9 mouse cellular contexts compared by ENCODE assay signal in the genomic region with DNA sequence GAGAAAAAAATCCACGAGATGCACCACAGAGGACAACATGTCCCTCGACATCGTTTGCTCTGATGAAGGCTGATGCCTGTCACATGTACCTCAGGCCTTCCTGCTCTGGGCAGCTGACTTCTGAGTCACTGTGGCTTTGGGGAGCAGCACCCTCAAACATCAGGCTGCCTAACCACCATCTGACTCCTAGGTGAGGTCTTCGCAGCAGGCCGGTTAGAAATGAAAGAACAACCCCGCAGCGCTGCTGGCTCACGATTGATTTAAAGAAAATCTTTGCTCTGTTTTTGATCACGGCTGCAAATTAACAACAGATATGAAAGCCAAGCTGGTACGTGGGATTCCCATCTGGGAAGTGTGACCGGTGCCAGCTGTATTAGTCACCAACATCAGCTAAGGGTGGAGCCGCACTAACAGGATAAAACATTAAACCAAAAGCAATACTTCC. TPM values are rescaled to one million over a fixed set of nuclear protein-coding genes. Genes with fewer than 3 reads are reported as not detected.
DNase-seq lines count a peak whose midpoint lies in the region; ATAC-seq and TF ChIP-seq lines count a peak whose summit lies in the region.
"Had no signal": no experiment of that assay in that cellular context is flagged by ENCODE, and none has a peak within 500 bp of the region (broad histone marks: within the 10 kb centered on the region; RNA-seq: fewer than 3 reads in every experiment).

No protein-coding gene starts in this region.

- no peaks in the 10 kb centered on the region for H3K36me3 ChIP-seq in C2C12 (ENCODE audit: control insufficient read depth, insufficient read depth)
- no peaks in the 10 kb centered on the region for H3K36me3 ChIP-seq in hindbrain, embryonic 11.5 days (ENCODE audit: control insufficient read depth, insufficient read depth, low read length)

- TF ChIP-seq CTCF in C2C12 (IDR thresholded peaks at IDR 0.05; ENCODE audit: control insufficient read depth, insufficient read depth, insufficient read length): no peak

- no peak overlapping the region for H3K27ac ChIP-seq in hindbrain, embryonic 11.5 days (ENCODE audit: low read depth, low read length)

- H3K79me2 ChIP-seq in C2C12 (ENCODE audit: control insufficient read depth, insufficient read depth): no peaks in the 10 kb centered on the region

- H3K9ac ChIP-seq in hindbrain, embryonic 11.5 days (ENCODE audit: low read depth, low read length): no peak overlapping the region

- peak; percentile 95 for DNase-seq in NIH3T3 (ENCODE audit: low read depth)
- peak; percentile 13 to 19 for DNase-seq in frontal cortex, postnatal 14 days (ENCODE audit: low spot score in 2 of 2)
- DNase-seq in layer of hippocampus, adult 8-10 months (ENCODE audit: low spot score in 2 of 2): peak; percentile 66 to 85
- DNase-seq in natural killer cell, adult 2 months (ENCODE audit: low spot score in 2 of 2): peak; percentile 59 to 73
- no peak for DNase-seq in hindbrain, embryonic 11.5 days (ENCODE audit: low spot score)
- no peak for DNase-seq in kidney, postnatal 10 days
- no peak for DNase-seq in B cell, adult 2 months

- no peak for ATAC-seq in hindbrain, embryonic 11.5 days (ENCODE audit: low FRiP score)

- H3ac ChIP-seq in C2C12 (ENCODE audit: control insufficient read depth, insufficient read length, low read depth): peak overlapping the region; percentile 9

- no peaks in the 10 kb centered on the region for H3K27me3 ChIP-seq in C2C12 (ENCODE audit: control insufficient read depth, insufficient read depth, insufficient read length)
- no peaks in the 10 kb centered on the region for H3K27me3 ChIP-seq in hindbrain, embryonic 11.5 days (ENCODE audit: control insufficient read depth, insufficient read depth, low read length)

- H3K4me3 ChIP-seq in C2C12 (ENCODE audit: insufficient read depth, poor library complexity, severe bottlenecking): no peak overlapping the region
- H3K4me3 ChIP-seq in hindbrain, embryonic 11.5 days (ENCODE audit: low read depth, low read length): no peak overlapping the region
- H3K4me3 ChIP-seq: erythroblast, embryonic 14.5 days had no signal

- 85% methylated on average over 12 of the region's 12 CpGs for WGBS in hindbrain, embryonic 11.5 days

- H3K4me2 ChIP-seq in hindbrain, embryonic 11.5 days (replicated peaks; ENCODE audit: low read depth, low read length): no peak overlapping the region

- H3K4me1 ChIP-seq in hindbrain, embryonic 11.5 days (replicated peaks; ENCODE audit: control insufficient read depth, insufficient read depth, low read length): no peaks in the 10 kb centered on the region

- H3K9me3 ChIP-seq in hindbrain, embryonic 11.5 days (ENCODE audit: control insufficient read depth, low read length): no peaks in the 10 kb centered on the region

- no peaks in the 10 kb centered on the region for H3K79me3 ChIP-seq in C2C12 (ENCODE audit: low read depth)

TF ChIP-seq in C2C12, 6 proteins besides CTCF, POLR2A, EP300 and RAD21:
- peak; percentile 83 for TF ChIP-seq USF1 (IDR thresholded peaks at IDR 0.05; ENCODE audit: low read depth)
- peak; percentile 27 for TF ChIP-seq FOSL1 (IDR thresholded peaks at IDR 0.05; ENCODE audit: insufficient read depth, low read length, poor library complexity, severe bottlenecking)
- TF ChIP-seq CEBPB (IDR thresholded peaks at IDR 0.05; ENCODE audit: low read depth): no peak
- TF ChIP-seq MYOG (IDR thresholded peaks at IDR 0.05; ENCODE audit: control insufficient read depth, extremely low read depth, insufficient read length): no peak
- TF ChIP-seq MYOD1 (IDR thresholded peaks at IDR 0.05; ENCODE audit: control insufficient read depth, insufficient read length, low read depth): peak; percentile 25
- TF ChIP-seq MAX (IDR thresholded peaks at IDR 0.05): peak; percentile 97

RNA-seq across cellular contexts. Expression of a gene that starts 35.6 kb away (rescaled TPM):
- polyA plus RNA-seq in C2C12 (2012; fragmentation: generic; extraction: Trizol): 2.8 TPM
- total RNA-seq in layer of hippocampus, adult 8-10 months (2022): 10 to 100 TPM; 10.4 to 13.0 (median 11.6) TPM
- polyA plus RNA-seq in hindbrain, embryonic 11.5 days (2014; fragmentation: Nextera tagmentation; extraction: Ambion mirVana): 5.7 and 7.4 TPM in 2 replicates

RNA-seq across cellular contexts. Expression of a gene that starts 42.9 kb away (rescaled TPM):
- polyA plus RNA-seq in C2C12 (2012; fragmentation: generic; extraction: Trizol): 537 TPM
- 10 to 100 TPM; 17.4 to 28.7 (median 23.2) TPM for total RNA-seq in layer of hippocampus, adult 8-10 months (2022)
- polyA plus RNA-seq in hindbrain, embryonic 11.5 days (2014; fragmentation: Nextera tagmentation; extraction: Ambion mirVana): 78.4 and 80.7 TPM in 2 replicates

Comparison
In these comparisons a context has a peak if more than half of its experiments do, and no peak if none do; other contexts are left out.
1. DNase-seq: peak in NIH3T3 (single experiment), frontal cortex, postnatal 14 days (2 of 2), layer of hippocampus, adult 8-10 months (2 of 2) and natural killer cell, adult 2 months (2 of 2); none in hindbrain, embryonic 11.5 days (single experiment), kidney, postnatal 10 days (single experiment) and B cell, adult 2 months (0 of 2).